Mouse (Mus musculus) megakaryocyte-erythroid progenitor cell, adult 5-6 weeks (primary cell): Measurements from ENCODE around the gene Kcnj10. TPM values are rescaled to one million over a fixed set of nuclear protein-coding genes. Genes with fewer than 3 reads are reported as not detected.

Source experiments
- ATAC-seq: replicated peaks from 2 replicates; pipeline ENCODE4 v1.8.0; 2016; ENCODE audit warnings: mild to moderate bottlenecking, inconsistent platforms; ENCODE audit not compliant: severe bottlenecking, poor library complexity, low FRiP score, low TSS enrichment
- total RNA-seq, 2 experiments: library from RNA; stranded (forward) in 1 of 2; stranded (reverse) in 1 of 2; fragments of 200-1000, 215-1000 nt in 1 of 2; fragments of >200 nt in 1 of 2; fragmentation: Nextera tagmentation in 1 of 2; gene quantifications; 2 replicates each; pipeline ENCODE4 v1.2.3; 2014 to 2017

The Kcnj10 gene
- total RNA-seq, 2 experiments from 2014 or later = 0.75 TPM; not detected in 1

DNA sequence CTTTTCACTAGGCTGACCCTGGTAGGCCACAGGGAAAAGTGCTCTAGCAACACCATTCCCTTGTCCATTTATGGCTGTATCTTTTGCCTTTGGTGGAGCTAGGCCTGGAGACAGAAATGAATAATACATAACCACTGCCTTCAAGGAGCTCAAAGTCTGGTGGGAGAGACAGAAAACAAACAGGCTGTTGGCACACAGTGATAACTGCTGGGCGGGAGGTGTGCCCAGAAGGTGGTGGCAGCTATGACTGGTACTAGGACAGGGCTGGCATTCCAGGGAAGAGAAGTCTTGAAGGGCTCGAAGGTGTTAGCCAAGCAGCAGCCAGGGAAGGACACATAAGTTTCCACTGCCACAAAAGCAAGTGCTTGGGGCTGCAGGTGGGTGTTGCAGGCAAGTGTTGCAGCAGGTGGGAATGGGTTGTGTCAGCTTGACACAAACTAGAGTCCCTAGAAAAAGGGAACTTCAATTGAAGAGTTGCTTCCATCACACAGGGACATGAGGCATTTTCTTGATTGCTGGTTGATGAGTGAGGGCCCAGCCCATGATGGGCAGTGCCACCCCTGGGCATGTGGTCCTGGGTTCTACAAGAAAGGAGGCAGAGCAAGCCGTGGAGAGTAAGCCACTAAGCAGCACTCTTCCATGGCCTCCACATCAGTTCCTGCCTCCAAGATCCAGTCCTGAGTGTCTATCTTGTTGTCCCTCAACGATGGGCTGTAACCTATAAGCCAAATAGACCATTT, 72.7 kb downstream of the Kcnj10 start:
- no peak for ATAC-seq

GRCm38 (mm10) chr1:172414231-172414585, 73.2 kb downstream of the Kcnj10 start:
- ATAC-seq = no peak

DNA sequence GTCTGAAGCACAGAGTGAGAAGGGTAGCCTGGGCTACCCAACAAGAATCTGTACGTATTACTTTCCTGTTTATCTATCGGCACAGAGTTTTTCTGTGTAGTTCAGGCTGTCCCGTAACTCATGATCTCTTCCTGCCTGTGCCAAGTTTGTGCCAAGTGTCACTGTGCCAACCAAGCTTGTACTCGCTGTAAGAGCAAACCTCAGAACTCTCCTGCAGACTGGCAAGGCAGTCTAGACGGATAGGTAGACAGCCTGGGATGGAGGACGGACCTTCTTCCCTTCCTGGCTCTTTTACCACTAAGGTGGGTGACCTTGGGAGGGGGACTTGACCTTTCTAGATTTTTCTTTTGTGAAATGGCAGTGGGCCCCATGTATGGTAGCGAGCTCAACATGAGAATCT, 74.1 kb downstream of the Kcnj10 start:
- ATAC-seq = no peak

- ATAC-seq = no peak
Observed at GRCm38 (mm10) chr1:172418173-172418572, 77.2 kb downstream of the Kcnj10 start.

GRCm38 (mm10) chr1:172418642-172419041, 77.6 kb downstream of the Kcnj10 start:
- ATAC-seq = no peak

DNA sequence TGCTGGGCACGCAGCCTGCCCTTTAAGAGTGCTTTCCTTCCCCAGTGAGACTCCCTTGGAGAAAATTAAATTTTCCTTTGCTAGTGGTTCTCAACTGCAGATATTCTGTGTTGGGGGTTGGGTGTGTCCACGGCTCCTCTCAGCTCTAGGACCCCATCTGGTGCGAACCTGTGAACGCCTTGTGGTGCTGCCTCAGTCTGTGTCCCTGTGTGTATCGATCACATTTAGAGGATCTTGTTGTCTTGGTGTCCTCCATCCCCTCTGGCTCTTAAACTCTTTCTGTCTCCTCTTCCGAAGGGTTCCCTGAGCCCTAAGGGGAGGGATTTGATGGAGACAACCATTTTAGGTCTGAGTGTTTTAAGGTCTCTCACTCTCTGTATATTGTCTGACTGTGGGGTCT, 79.2 kb downstream of the Kcnj10 start:
- ATAC-seq = no peak

GRCm38 (mm10) chr1:172423393-172423792, 82.4 kb downstream of the Kcnj10 start:
- no peak for ATAC-seq

Other genes starting within 250 kb of the Kcnj10 start
- gene Pex19, start 214.5 kb upstream of the Kcnj10 start, total RNA-seq (2014; fragmentation: Nextera tagmentation) = 31.6 and 53.9 TPM in 2 replicates
- 45.1 and 48.2 TPM in 2 replicates for gene Pex19, start 214.5 kb upstream of the Kcnj10 start, total RNA-seq (2017)
- gene Dcaf8, start 193.1 kb upstream of the Kcnj10 start, total RNA-seq (2014; fragmentation: Nextera tagmentation) = 106 and 110 TPM in 2 replicates
- 132 and 142 TPM in 2 replicates for gene Dcaf8, start 193.1 kb upstream of the Kcnj10 start, total RNA-seq (2017)
- gene Pea15a, start 134.4 kb upstream of the Kcnj10 start, total RNA-seq (2014; fragmentation: Nextera tagmentation) = 0.50 and 4.7 TPM in 2 replicates
- gene Pea15a, start 134.4 kb upstream of the Kcnj10 start, total RNA-seq (2017) = 2.0 TPM in 1 of 2 replicates, not detected in the other
- gene Casq1, start 121.3 kb upstream of the Kcnj10 start, total RNA-seq (2014; fragmentation: Nextera tagmentation) = not detected in 2 replicates
- not detected in 2 replicates for gene Casq1, start 121.3 kb upstream of the Kcnj10 start, total RNA-seq (2017)
- gene Atp1a4, start 82.8 kb upstream of the Kcnj10 start, total RNA-seq (2014; fragmentation: Nextera tagmentation) = not detected in 2 replicates
- gene Atp1a4, start 82.8 kb upstream of the Kcnj10 start, total RNA-seq (2017) = not detected in 2 replicates
- 9.3 and 23.6 TPM in 2 replicates for gene Igsf8, start 79.6 kb upstream of the Kcnj10 start, total RNA-seq (2014; fragmentation: Nextera tagmentation)
- gene Igsf8, start 79.6 kb upstream of the Kcnj10 start, total RNA-seq (2017) = 9.7 and 16.4 TPM in 2 replicates
- gene Atp1a2, start 43.1 kb upstream of the Kcnj10 start, total RNA-seq (2014; fragmentation: Nextera tagmentation) = not detected in 2 replicates
- not detected in 2 replicates for gene Atp1a2, start 43.1 kb upstream of the Kcnj10 start, total RNA-seq (2017)
- not detected in 2 replicates for gene Kcnj9, start 11.9 kb upstream of the Kcnj10 start, total RNA-seq (2014; fragmentation: Nextera tagmentation)
- gene Kcnj9, start 11.9 kb upstream of the Kcnj10 start, total RNA-seq (2017) = not detected in 2 replicates
- gene Pigm, start 35.3 kb downstream of the Kcnj10 start, total RNA-seq (2014; fragmentation: Nextera tagmentation) = 12.9 and 18.2 TPM in 2 replicates
- gene Pigm, start 35.3 kb downstream of the Kcnj10 start, total RNA-seq (2017) = 16.4 and 16.8 TPM in 2 replicates
- not detected in 2 replicates for gene Slamf9, start 134.1 kb downstream of the Kcnj10 start, total RNA-seq (2014; fragmentation: Nextera tagmentation)
- gene Slamf9, start 134.1 kb downstream of the Kcnj10 start, total RNA-seq (2017) = not detected in 2 replicates
- gene Igsf9, start 140.6 kb downstream of the Kcnj10 start, total RNA-seq (2014; fragmentation: Nextera tagmentation) = not detected in 2 replicates
- 0.09 TPM in 1 of 2 replicates, not detected in the other for gene Igsf9, start 140.6 kb downstream of the Kcnj10 start, total RNA-seq (2017)
- 244 and 269 TPM in 2 replicates for gene Tagln2, start 158.8 kb downstream of the Kcnj10 start, total RNA-seq (2014; fragmentation: Nextera tagmentation)
- 147 and 171 TPM in 2 replicates for gene Tagln2, start 158.8 kb downstream of the Kcnj10 start, total RNA-seq (2017)
- gene Cfap45, start 179.6 kb downstream of the Kcnj10 start, total RNA-seq (2014; fragmentation: Nextera tagmentation) = not detected in 2 replicates
- gene Cfap45, start 179.6 kb downstream of the Kcnj10 start, total RNA-seq (2017) = 0.75 TPM in 1 of 2 replicates, not detected in the other
- gene Vsig8, start 214.7 kb downstream of the Kcnj10 start, total RNA-seq (2014; fragmentation: Nextera tagmentation) = not detected in 2 replicates
- gene Vsig8, start 214.7 kb downstream of the Kcnj10 start, total RNA-seq (2017) = not detected in 2 replicates
- not detected in 2 replicates for gene Slamf8, start 249.4 kb downstream of the Kcnj10 start, total RNA-seq (2014; fragmentation: Nextera tagmentation)
- gene Slamf8, start 249.4 kb downstream of the Kcnj10 start, total RNA-seq (2017) = not detected in 2 replicates